Mouse (Mus musculus) cerebellum, postnatal 10 days (tissue): ENCODE data around the gene Lmtk2.

Source experiments
- DNase-seq, 2 experiments: peaks; one replicate each; pipeline ENCODE4 v3.0.0; 2021; ENCODE audit warnings: mixed read lengths in 2 of 2

Lmtk2 gene

GRCm38 (mm10) chr5:144112574-144113438 is 12.6 kb downstream of the Lmtk2 start:
- peak; percentile 42 to 55 for DNase-seq

- DNase-seq = no peak
These were observed 13.8 kb downstream of the Lmtk2 start for GRCm38 (mm10) chr5:144114068-144114467.

- DNase-seq = no peak
These were observed 14.9 kb downstream of the Lmtk2 start for GRCm38 (mm10) chr5:144114970-144115627.

GRCm38 (mm10) chr5:144115628-144115977 is 15.4 kb downstream of the Lmtk2 start:
- DNase-seq = no peak

GRCm38 (mm10) chr5:144118271-144118670 is 18.0 kb downstream of the Lmtk2 start:
- DNase-seq = no peak

DNA sequence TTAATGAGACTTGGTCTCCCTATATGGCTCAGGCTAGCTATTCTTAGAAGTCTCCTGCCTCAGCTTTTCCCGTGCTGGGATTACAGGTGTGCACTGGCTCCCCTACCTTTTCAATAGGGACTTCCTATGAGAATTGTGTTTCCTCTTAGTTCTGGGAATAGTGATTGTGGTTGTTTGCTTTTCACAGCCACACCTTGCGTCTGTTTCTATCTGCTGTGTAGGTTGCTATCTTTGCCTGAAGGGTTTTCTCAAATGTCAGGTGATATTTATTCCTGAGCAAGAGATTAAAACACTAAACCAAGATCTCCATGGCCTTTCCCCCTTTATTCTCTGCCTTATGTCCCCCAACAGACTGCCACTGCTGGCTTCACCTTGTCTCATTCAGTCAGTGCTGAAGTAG is 19.1 kb downstream of the Lmtk2 start:
- DNase-seq = no peak

DNA sequence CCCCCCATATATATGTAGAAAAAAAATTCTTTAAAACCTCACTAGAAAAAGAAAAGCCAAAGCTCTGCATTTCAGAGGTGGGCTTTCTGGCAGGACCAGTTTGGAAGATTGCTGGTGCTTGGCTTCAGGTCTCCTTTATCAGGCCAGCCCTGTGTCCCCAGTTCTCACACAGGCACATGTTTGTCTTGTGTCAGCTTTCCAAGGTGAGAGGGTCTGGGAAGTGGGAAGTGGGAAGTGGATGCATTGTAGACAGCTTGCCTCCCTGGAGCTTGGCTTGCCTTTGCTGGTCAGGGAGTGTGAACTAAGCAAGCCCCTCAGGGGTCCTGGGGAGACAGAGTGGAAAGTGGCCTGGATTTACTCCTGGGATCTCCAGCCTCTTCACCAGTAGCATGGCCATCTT is 21.3 kb downstream of the Lmtk2 start:
- DNase-seq = peak in 1 of 2 experiments; percentile 17

DNA sequence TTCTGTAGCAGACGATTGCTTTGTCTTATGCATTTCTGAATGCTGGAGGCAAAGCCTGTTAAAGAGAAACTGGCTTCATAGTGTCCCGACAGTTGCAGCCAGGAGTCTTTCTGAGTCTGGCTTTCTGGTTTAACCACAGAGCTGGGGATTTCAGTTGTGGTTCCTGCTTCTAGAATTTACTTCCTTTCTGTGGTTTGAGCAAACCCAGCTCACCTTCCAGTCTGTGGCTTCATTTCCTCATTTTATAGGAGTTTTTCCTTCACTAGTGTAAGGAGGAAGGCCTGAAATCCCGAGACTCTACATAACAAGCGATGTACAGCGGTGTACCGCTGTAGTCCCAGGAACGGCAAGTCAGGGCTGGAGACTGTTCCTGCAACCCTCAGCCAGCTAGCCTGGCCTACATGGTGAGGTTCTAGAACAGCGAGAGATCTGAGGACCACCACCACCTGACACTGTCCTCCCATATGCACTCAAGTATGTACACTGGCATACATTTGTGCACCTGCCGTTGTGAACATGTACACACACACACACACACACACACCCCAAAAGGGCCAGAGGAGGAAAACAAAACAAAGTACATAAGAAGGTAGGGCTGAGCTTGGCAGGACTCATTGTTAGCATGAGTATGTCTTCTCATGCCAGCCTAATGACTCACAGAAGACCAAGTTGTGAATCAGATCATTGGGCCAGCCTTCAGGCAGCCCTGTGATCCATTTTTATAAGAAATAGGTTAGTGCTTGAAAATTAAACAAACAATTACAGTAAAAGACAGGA is 25.9 kb downstream of the Lmtk2 start:
- no peak for DNase-seq

DNA sequence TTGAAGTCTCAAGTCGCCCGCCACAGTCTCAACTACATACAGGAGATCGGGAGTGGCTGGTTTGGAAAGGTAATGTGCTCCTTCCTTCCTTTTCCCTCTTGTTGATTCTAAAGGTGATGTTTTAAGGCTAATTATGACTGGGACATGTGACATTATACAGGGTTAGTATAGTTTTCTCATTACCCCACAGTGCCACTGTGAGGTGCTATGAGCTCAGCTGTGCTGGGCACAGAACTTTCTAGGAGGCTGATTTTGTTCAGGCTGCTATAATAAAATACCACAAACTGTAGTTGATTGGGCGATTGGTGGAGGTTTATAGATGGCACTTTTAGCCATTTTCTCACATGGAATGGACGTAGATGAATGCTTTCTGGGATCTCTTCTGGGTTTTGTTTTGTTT is 43.3 kb downstream of the Lmtk2 start:
- DNase-seq = no peak

- no peak for DNase-seq
These were observed 46.7 kb downstream of the Lmtk2 start for GRCm38 (mm10) chr5:144146898-144147297.

DNA sequence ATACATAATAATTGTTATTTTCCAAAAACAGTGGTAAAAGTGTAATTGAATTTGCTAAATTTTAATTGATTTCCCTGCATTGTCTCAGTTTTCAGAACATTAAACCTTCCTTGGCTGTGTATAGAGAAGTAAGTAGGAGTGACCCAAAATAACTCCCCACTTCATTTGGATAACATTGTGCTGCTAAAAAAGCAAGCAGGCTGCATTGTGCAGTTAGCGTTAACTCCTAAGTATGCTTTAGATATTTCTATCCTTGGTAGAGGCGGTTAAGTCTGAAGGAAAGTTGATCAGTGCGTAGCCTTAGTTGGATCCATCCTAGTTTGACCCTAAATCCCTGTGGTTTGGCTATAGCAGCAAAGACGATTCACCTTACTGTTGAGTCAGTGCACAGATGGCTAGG is 49.3 kb downstream of the Lmtk2 start:
- DNase-seq = no peak

- DNase-seq = no peak
These were observed 51.0 kb downstream of the Lmtk2 start for GRCm38 (mm10) chr5:144151270-144151669.

DNA sequence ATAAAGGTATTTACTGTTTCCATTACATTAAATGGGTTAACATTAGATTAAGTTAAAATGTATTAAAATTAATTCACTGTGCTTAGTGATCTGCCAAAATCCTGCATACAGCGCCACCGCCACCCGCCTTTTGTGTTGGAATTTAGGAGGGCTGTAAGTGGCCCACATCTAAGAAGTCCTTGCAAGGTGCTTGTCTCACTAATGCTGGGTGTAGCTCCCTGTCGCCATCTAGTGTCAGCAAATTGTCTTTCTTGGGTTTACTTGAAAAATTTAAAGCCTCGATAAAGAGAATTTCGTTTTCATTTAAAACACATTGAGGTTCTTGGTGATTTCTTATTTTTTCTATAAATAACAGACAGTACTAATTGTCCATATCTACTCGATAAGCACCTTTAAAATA is 54.3 kb downstream of the Lmtk2 start:
- DNase-seq = peak; percentile 80 to 87

DNA sequence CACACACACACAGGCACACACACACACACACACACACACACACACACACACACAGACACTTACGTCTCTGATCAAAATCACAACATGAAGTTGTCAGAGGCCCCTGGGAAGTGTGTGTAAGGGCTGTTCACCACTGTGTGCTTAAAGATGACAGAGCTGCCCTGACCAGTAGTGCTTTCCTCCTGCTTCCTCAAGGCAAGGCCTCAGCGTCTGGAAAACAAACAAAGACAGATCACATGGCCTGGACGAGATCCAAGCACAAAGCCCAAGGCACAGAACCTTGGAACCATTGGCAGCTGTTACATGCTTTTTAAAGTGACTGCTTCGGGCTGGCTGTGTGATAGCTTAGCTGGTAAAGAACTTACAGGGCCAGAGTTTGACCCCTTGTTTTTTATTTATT is 58.4 kb downstream of the Lmtk2 start:
- peak; percentile 71 to 78 for DNase-seq

- no peak for DNase-seq
These were observed 58.9 kb downstream of the Lmtk2 start for GRCm38 (mm10) chr5:144159137-144159536.

- no peak for DNase-seq
These were observed 62.0 kb downstream of the Lmtk2 start for GRCm38 (mm10) chr5:144162080-144162812.

DNA sequence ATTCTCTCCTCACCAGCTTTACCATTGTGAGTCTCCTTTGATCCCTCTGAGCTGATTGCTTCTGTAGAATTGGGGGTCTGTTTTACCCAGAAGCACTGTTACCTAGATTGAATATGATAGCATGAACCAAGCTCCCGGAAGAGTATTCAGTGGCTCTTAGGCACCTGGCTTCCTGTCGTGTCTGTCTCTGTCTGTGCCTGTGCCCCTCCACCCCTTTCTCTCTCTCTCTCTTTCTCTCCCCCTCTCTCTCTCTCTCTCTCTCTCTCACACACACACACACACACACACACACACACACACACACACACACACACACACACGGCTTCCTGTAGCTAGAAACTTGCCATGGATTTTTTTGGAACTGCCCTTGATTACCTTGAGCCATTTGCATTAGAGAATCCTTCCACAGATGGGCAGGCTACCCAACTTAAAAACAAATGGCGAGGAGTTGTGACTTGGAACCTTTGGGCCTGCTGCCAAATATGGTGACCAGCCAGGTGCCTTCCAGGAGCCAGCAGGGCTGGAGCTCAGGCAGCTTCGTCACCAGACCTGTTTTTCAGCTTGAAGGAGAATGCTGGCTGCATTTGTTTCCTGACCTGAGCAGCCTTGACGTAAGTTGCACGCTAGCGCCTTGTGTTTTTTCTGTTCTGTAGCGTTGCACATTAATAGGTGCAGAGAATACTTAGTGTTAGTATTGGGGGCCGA is 62.7 kb downstream of the Lmtk2 start:
- DNase-seq = peak; percentile 63 to 68

DNA sequence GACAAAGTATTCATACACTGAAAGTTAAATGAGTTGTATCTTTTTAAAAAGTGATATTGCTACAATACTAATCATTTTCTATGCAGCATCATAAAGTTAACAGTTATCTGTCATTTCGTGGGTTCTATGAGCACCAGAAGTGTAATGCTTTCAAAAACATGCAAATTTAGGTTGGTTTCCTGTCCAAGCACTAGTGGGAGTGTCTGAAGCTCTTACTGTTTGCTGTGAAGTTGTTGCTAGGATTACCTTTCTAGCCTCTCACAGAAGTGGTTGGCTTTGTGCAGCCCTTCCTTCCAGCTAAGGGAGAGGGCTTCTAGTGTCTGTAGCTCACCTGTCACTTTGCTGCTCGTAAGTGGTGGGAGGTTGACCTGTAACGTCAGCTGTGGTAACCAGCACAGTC is 65.5 kb downstream of the Lmtk2 start:
- DNase-seq = no peak

DNA sequence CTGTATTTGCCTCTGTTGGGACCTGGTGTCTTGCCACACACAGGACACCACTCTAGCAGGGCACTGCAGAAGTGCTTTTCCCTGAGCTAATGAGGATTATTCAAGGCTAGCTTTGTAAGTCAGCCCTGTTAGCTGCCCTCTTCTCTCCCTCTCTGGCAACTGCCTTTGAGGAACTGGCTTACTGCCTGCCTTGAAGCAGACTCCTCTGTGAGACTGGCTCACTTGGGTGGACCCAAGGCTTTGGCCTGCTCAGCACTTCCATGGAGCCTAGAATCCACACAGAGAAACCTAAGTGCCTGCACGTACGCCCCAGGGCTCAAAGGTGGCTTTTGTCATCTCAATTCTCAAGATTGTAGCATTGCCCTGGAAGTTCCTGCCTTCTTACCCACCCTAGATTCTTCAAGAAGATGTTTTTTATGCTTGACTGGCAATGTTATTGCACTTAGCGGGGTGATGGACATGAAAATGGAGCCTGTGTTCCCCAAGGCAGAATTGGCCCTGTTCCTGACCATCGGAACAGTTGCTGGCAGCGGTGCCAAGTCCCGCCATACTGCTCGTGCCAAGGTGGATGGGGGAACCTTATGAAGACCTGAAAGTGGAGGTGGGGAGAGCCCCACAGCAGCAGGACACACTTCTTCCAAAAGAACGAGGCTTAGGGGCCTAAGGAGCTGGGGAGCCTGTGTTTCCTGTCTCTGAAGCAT is 69.2 kb downstream of the Lmtk2 start:
- DNase-seq = peak; percentile 68 to 76

DNA sequence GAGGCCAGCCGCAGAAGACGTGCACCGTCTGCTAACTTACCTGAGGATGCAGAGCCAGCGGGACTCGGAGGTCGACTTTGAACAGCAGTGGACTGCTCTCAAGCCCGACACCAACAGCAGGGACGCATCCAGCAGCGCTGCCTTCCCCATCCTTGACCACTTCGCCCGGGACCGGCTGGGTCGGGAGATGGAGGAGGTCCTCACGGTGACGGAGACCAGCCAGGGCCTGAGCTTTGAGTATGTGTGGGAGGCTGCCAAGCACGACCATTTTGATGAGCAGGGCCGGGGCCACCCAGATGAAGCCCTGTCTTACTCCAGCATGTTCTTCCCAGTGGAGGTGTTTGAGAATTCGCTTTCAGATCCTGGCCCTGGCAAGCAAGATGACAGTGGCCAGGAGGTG is 73.4 kb downstream of the Lmtk2 start:
- no peak for DNase-seq

DNA sequence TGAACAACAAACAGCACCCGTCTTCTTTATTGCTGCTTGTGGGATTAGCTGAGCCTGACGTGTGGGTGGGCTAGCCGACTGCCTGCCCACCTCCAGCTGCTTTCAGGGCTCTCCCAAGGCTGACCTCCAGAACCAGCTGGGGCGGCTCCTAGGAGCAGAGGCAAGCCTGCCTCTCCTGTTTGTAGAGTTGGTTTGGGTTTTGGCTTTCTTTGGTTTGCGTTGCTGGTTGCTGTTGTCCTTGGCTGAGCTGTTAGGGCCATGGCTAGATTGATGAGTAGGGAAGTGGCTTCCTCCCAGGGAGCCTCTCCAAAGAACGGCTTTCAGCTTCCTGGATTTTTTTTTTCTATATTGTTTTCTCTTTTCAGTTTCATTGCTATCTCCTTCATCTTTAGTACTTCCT is 78.0 kb downstream of the Lmtk2 start:
- no peak for DNase-seq

- no peak for DNase-seq
These were observed 81.0 kb downstream of the Lmtk2 start for GRCm38 (mm10) chr5:144181249-144181648.
